Mouse (Mus musculus) neural tube, embryonic 10.5 days (tissue): ENCODE measurements around the gene Gpx4.
"Not testable (repeated sequence)": the region's sequence is repeated elsewhere in the genome, so short reads cannot be mapped to it uniquely, and the experiment has no call there.

ENCODE experiments used
- DNase-seq: peaks from one replicate; pipeline ENCODE4 v3.0.0-alpha.2; 2017; ENCODE audit warnings: low spot score; ENCODE audit errors: extremely low spot score

The Gpx4 gene

GRCm38 (mm10) chr10:80023758-80024157 lies 23.2 kb upstream of the Gpx4 start:
- DNase-seq, result no peak

- no peak for DNase-seq
Measured at GRCm38 (mm10) chr10:80024229-80025043, 22.5 kb upstream of the Gpx4 start.

GRCm38 (mm10) chr10:80025044-80025347 lies 22.0 kb upstream of the Gpx4 start:
- DNase-seq, result no peak

GRCm38 (mm10) chr10:80025463-80025862 lies 21.5 kb upstream of the Gpx4 start:
- DNase-seq, result no peak

- no peak for DNase-seq
Measured at GRCm38 (mm10) chr10:80025889-80026288, 21.1 kb upstream of the Gpx4 start.

GRCm38 (mm10) chr10:80027681-80028520 lies 19.1 kb upstream of the Gpx4 start:
- no peak for DNase-seq

GRCm38 (mm10) chr10:80028521-80028846 lies 18.5 kb upstream of the Gpx4 start:
- no peak for DNase-seq

- DNase-seq, result no peak
Measured at GRCm38 (mm10) chr10:80030191-80030590, 16.8 kb upstream of the Gpx4 start.

- DNase-seq, result no peak
Measured at GRCm38 (mm10) chr10:80030736-80031135, 16.2 kb upstream of the Gpx4 start.

GRCm38 (mm10) chr10:80032799-80033480 lies 14.0 kb upstream of the Gpx4 start:
- no peak for DNase-seq

GRCm38 (mm10) chr10:80033511-80034391 lies 13.2 kb upstream of the Gpx4 start:
- DNase-seq, result no peak

GRCm38 (mm10) chr10:80035148-80035547 lies 11.8 kb upstream of the Gpx4 start:
- no peak for DNase-seq

GRCm38 (mm10) chr10:80035686-80036085 lies 11.3 kb upstream of the Gpx4 start:
- DNase-seq, result no peak

- no peak for DNase-seq
Measured at GRCm38 (mm10) chr10:80036832-80037231, 10.1 kb upstream of the Gpx4 start.

GRCm38 (mm10) chr10:80039559-80039979 lies 7.4 kb upstream of the Gpx4 start, which contains the start of gene Polr2e:
Polr2e (minus strand) TSS chr10:80039795.
- peak; percentile 98 for DNase-seq

- DNase-seq, result not testable (repeated sequence)
Measured at GRCm38 (mm10) chr10:80041409-80042060, 5.4 kb upstream of the Gpx4 start.

GRCm38 (mm10) chr10:80044087-80044486 lies 2.9 kb upstream of the Gpx4 start:
- no peak for DNase-seq

- DNase-seq, result not testable (repeated sequence)
Measured at GRCm38 (mm10) chr10:80045364-80045763, 1.6 kb upstream of the Gpx4 start.

- no peak for DNase-seq
Measured at GRCm38 (mm10) chr10:80045766-80046165, 1.2 kb upstream of the Gpx4 start.

- peak; percentile 34 for DNase-seq
Measured at GRCm38 (mm10) chr10:80048396-80048795, 1.4 kb downstream of the Gpx4 start.

GRCm38 (mm10) chr10:80048834-80049233 lies 1.9 kb downstream of the Gpx4 start:
- DNase-seq, result no peak
